Mouse (Mus musculus) spleen, postnatal 4 days (tissue): Measurements from ENCODE around the gene Syne1.

Source experiments
- DNase-seq, 2 experiments: peaks; one replicate each; pipeline ENCODE4 v3.0.0; 2022; ENCODE audit warnings: low spot score in 2 of 2

The Syne1 gene

DNA sequence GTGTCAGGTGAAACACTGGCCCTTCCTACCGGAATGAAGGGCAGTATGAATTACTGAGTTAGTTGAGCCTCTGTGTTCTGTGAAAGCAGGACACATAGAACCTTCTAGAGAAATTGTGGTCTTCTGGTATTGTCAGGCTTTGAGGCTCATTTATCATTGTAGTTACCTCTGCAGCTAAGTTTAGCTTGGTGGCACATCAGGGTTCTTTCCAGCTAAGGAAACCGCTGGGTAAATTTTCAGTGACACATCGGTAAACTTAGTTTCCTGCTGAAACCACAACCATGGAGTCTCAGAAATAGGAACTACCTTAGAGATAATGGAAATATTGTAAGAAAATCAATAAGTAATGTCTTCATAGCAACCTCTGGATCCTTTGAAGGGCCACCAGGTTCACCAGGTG, 573.9 kb downstream of the Syne1 start:
- no peak for DNase-seq

DNA sequence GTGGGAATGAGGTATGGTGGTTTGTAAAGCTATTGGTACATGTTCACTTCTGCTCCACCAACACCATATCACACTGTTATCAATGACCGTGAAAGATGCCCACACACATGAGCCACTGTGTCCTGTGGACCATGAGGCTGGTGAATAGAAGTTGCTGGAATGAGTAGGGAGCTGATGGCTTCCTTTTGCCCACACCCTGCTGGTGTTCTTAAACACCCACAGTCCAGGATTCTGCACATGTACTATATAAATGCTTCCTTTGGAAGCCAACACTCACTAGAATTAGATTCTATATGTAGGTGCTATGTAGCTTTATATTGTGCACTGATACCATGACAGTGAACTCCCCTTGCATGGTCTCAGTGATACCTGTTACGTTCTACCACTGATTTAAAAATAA, 574.7 kb downstream of the Syne1 start:
- DNase-seq: no peak

DNA sequence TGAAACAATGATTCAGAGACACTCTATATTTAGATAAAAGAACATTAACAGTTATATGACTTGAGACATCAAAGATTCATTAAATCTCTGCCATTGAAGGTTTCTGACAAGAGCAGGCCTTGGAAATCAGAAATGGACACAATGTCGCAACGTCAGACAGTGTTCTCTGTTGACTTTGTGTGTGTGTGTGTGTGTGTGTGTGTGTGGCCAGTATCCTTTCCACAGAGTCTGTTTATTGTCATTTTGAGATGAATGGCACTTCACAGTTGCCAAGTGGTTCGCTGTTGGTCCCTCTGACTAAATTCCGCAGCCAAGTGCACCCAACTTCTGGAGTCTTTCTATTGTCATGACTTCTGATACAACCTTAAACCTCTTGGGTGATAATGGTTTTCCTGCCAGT, 577.0 kb downstream of the Syne1 start:
- DNase-seq: no peak

DNA sequence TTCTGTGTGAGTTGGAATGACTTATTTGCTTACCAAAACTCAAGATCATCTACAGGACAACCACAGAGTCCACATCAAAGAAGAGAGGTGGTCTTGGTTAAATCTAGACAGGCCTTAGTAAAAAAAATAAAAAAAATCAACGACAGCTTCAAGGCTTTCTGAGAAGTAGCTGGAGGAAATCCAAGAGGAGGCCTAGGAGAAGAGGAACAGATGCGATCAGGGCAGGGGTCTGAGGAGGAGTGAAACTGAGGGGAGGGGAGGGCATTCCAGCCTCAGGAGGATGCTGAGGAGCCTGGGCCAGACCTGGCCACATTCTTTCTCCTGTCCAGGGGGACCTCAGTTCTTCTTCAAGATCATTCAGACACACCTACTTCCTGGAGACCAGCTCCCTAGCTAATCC, 579.3 kb downstream of the Syne1 start:
- DNase-seq: no peak

DNA sequence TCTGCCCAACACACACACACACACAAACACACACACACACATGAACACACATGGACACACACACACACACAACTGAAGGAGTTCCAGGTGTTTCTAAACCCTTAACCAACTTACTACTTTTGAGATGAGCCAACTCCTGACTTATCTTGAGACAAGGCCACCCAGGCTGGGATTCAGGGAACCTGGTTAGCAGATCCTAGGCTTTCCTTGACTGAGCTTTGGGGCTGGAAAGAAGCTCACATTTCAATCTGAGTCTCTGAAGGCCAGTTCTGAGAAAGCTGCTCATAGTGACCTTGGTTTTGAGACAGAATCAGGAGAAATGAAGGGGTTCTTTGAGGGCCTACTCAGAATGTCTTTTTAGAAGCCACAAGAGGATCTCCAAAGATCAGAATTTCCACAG, 579.7 kb downstream of the Syne1 start:
- no peak for DNase-seq

GRCm38 (mm10) chr10:4971156-4971555, 580.1 kb downstream of the Syne1 start:
- DNase-seq: no peak
